Mouse (Mus musculus): ENCODE results near the gene Il13.

DNA sequence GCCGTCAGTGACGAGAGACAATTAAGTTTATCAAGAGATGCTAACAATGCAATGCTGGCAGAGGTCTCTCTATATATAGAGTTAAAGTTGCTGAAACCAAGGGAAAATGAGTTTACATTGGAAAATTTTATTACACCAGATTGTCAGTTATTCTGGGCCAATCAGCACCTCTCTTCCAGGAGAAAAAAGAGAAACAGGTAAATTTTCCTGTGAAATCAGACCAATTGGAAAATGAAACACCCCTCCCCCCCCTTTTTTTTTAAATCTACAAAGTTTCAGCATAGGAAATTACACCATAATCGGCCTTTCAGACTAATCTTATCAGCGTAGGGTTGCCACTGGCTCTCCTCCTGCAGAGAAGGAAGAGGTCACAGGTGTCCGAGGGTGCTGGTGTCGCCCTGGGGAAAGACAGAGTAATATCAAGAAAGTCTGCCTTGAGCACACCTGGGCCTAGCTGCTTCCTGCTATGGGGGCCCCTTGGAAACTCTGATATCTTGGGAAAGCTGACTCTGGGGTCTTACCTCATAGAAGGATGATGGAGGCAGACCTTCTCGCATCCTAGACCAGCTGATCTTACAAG, 15.8 kb downstream of the Il13 start, which contains the start of gene Il4:
- TF ChIP-seq CTCF (IDR thresholded peaks at IDR 0.05; ENCODE audit: insufficient read depth, low read length), result no peak
- TF ChIP-seq POLR2A (IDR thresholded peaks at IDR 0.05; ENCODE audit: borderline replicate concordance, extremely low read depth, low read depth, low read length), result no peak
